Mouse (Mus musculus) left cerebral cortex, adult 2 months (tissue): ENCODE data around the gene Tial1. TPM values are rescaled to one million over a fixed set of nuclear protein-coding genes. Genes with fewer than 3 reads are reported as not detected.

ENCODE experiments used
- DNase-seq, 2 experiments: peaks; one replicate each; pipeline ENCODE4 v3.0.0; 2021 to 2022; ENCODE audit warnings: low spot score in 2 of 2, mixed read lengths in 1 of 2; ENCODE audit errors: extremely low spot score in 1 of 2
- H3K27ac ChIP-seq: fragments of 200-600 bp; 2 replicates; pipeline ENCODE4 v1.8.1; 2022
- H3K4me3 ChIP-seq: fragments of 200-600 bp; 2 replicates; pipeline ENCODE4 v1.8.1; 2022
- CTCF ChIP-seq: fragments of 200-600 bp; IDR thresholded peaks from 2 replicates; pipeline ENCODE4 v1.8.1; 2022; ENCODE audit warnings: antibody characterized with exemption, mild to moderate bottlenecking, moderate library complexity
- intact Hi-C: fragments of 180-260 bp; cut with DNase I; formaldehyde crosslinking; loops from one replicate; pipeline ENCODE4 v1.15.1; 2025
- total RNA-seq, 2 experiments: library from RNA; stranded (reverse); gene quantifications; 2 replicates each; pipeline ENCODE4 v1.2.3; 2021

Gene Tial1
- total RNA-seq, 2 experiments from 2014 or later, result 106 to 109 TPM

- H3K27ac ChIP-seq, result no peak overlapping the region
- no peak for DNase-seq
- no peak for TF ChIP-seq CTCF
- intact Hi-C loops, result no loop called here
- no peak overlapping the region for H3K4me3 ChIP-seq
Observed at GRCm38 (mm10) chr7:128452731-128453130, 8.8 kb downstream of the Tial1 start.

GRCm38 (mm10) chr7:128440584-128440983, 20.9 kb downstream of the Tial1 start:
- TF ChIP-seq CTCF, result no peak
- H3K27ac ChIP-seq, result no peak overlapping the region
- no peak overlapping the region for H3K4me3 ChIP-seq
- intact Hi-C loops, result loop anchor here (10.0 kb wide), 1 partner anchor 466 kb away; no protein-coding TSS in a partner anchor
- DNase-seq, result no peak

- Histone ChIP-seq H3K4me3 (no peak overlapping the region), H3K27ac (no peak overlapping the region)
- intact Hi-C loops, result loop anchor here (10.0 kb wide), 1 partner anchor 256 kb away; no protein-coding TSS in a partner anchor
- DNase-seq, result no peak
- TF ChIP-seq CTCF, result no peak
Observed at GRCm38 (mm10) chr7:128439251-128439650, 22.3 kb downstream of the Tial1 start.

DNA sequence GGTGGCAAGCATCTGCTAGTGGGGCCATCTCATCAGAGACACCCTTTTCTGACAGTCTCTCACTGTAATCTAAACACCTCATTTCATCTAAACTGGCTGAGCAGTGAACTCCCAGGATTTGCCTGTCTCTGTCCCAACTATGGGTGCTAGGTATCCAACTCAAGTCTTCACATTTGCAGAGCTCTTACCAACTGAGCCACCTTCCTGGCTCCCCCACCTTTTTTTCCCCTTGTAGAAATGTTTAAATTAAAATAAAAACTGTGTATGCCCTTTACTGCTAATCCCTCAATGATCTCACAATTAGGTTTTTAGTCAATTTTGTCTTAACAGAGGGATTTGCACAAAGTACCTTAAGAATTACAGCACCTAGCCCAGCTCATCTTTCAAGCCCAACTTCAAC, 23.4 kb downstream of the Tial1 start:
- no peak for TF ChIP-seq CTCF
- H3K27ac ChIP-seq, result no peak overlapping the region
- no peak overlapping the region for H3K4me3 ChIP-seq
- DNase-seq, result no peak
- intact Hi-C loops, result loop anchor here (10.0 kb wide), 1 partner anchor 257 kb away; no protein-coding TSS in a partner anchor

DNA sequence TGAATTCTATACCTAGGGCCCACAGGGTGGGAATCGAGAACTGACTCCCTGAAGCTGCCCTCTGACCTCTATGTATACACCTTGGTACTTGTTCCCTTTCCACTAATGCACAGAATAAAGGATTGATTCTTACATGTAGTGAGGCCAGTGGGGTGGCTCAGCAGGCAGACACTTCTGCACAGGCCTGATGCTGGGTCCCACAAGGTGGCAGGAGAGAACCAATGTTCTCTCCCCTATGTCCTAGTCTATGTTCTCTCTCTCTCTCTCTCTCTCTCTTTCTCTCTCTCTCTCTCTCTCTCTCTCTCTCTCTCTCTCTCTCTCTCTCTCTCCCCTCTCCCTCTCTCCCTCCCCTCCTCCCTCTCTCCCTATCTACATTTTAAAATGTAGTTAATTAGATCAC, 28.3 kb downstream of the Tial1 start:
- Histone ChIP-seq H3K27ac (no peak overlapping the region), H3K4me3 (no peak overlapping the region)
- peak; percentile 50 for TF ChIP-seq CTCF
- intact Hi-C loops, result loop anchor here (10.0 kb wide), 1 partner anchor 262 kb away; no protein-coding TSS in a partner anchor
- DNase-seq, result no peak

DNA sequence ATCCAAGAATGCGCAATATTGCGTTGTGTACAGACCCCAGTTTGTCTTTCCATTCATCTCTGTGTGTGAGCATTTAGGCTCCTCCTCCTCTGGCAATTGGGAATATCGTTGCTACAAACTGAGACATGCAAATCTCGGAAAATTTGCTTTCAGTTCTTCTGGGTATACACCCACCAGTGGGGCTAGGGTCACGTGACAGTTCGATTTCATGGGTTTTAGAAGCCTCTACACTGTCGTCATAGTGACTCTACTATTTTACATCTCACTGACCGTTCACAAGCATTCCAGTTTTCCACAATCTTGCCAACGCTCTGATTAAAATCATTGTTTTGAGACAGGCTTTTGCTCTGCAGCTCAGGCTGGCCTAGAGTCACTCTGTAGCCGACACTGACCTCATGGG, 28.9 kb downstream of the Tial1 start:
- no peak for DNase-seq
- TF ChIP-seq CTCF, result no peak
- H3K27ac ChIP-seq, result no peak overlapping the region
- intact Hi-C loops, result loop anchor here (10.0 kb wide), 1 partner anchor 262 kb away; no protein-coding TSS in a partner anchor
- H3K4me3 ChIP-seq, result no peak overlapping the region

- Histone ChIP-seq H3K27ac (no peak overlapping the region), H3K4me3 (no peak overlapping the region)
- TF ChIP-seq CTCF, result no peak
- DNase-seq, result no peak
- intact Hi-C loops, result no loop called here
Observed at GRCm38 (mm10) chr7:128422491-128422890, 39.0 kb downstream of the Tial1 start.

DNA sequence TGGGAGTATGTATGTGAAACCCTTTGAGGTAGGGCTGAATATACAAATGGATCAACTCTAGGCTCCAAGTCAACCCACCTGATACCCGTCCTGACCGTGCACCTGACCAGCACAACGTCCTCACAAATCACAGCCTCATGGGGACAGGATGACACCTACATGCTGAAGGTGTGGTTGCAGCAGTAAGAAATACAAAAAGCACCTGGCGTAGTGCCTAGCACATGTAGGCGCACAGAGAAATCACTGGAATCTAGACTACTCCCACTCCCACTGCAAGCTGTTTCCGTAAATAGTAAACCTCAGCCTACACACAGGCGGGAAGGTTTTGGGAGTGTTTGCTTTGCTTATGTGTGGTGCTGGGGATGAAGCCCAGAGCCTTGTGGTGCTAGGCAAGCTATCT, 39.8 kb downstream of the Tial1 start:
- intact Hi-C loops, result no loop called here
- Histone ChIP-seq H3K27ac (no peak overlapping the region), H3K4me3 (no peak overlapping the region)
- no peak for TF ChIP-seq CTCF
- no peak for DNase-seq

- intact Hi-C loops, result loop anchor here (5.0 kb wide), 1 partner anchor 172 kb away; the partner anchor contains the start of gene Tgfb1i1
- DNase-seq, result no peak
- no peak for TF ChIP-seq CTCF
- Histone ChIP-seq H3K27ac (no peak overlapping the region), H3K4me3 (no peak overlapping the region)
Observed at GRCm38 (mm10) chr7:128419690-128420089, 41.8 kb downstream of the Tial1 start.

GRCm38 (mm10) chr7:128417930-128418779, 43.4 kb downstream of the Tial1 start, which contains the start of gene Rgs10:
Gene Rgs10, minus strand, starts transcription at chr7:128418758.
- peak within 1 kb of the TSS; percentile 13 for H3K27ac ChIP-seq
- intact Hi-C loops, result loop anchor here (5.0 kb wide), 1 partner anchor 171 kb away; the partner anchor contains the start of gene Tgfb1i1
- peak; percentile 56 to 63 for DNase-seq
- H3K4me3 ChIP-seq, result peak within 1 kb of the TSS; percentile 51
- TF ChIP-seq CTCF, result no peak; the same call in none of the 2 replicates

GRCm38 (mm10) chr7:128417226-128417929, 44.1 kb downstream of the Tial1 start:
- no peak for DNase-seq
- TF ChIP-seq CTCF, result no peak
- H3K27ac ChIP-seq, result no peak overlapping the region; the same call in 1 of the 2 replicates
- peak overlapping the region; percentile 51 for H3K4me3 ChIP-seq
- intact Hi-C loops, result loop anchor here (5.0 kb wide), 1 partner anchor 170 kb away; the partner anchor contains the start of gene Tgfb1i1

GRCm38 (mm10) chr7:128416664-128417063, 44.9 kb downstream of the Tial1 start:
- Histone ChIP-seq H3K27ac (no peak overlapping the region), H3K4me3 (no peak overlapping the region; the same call in 1 of the 2 replicates)
- no peak for TF ChIP-seq CTCF
- intact Hi-C loops, result loop anchor here (5.0 kb wide), 1 partner anchor 169 kb away; the partner anchor contains the start of gene Tgfb1i1
- no peak for DNase-seq
